Mouse (Mus musculus) forebrain, embryonic 12.5 days (tissue): ENCODE data around the gene Slc38a1. TPM values are rescaled to one million over a fixed set of nuclear protein-coding genes. Genes with fewer than 3 reads are reported as not detected.
"Not testable (repeated sequence)": the region's sequence is repeated elsewhere in the genome, so short reads cannot be mapped to it uniquely, and the experiment has no call there.

ENCODE experiments used
- ATAC-seq: fragments of 200-750 bp; cut with Nextera tagmentation; 2 replicates; pipeline ENCODE4 v1.8.0; 2017; ENCODE audit warnings: moderate TSS enrichment; ENCODE audit not compliant: low FRiP score
- H3K27ac ChIP-seq: fragments of 300-500 bp; sonication (generic); 2 replicates; pipeline ENCODE4 v1.5.1; 2016; ENCODE audit warnings: mild to moderate bottlenecking
- H3K27me3 ChIP-seq: fragments of 300-500 bp; sonication (generic); 2 replicates; pipeline ENCODE4 v1.6.1; 2016; ENCODE audit warnings: mild to moderate bottlenecking
- H3K36me3 ChIP-seq: fragments of 300-500 bp; sonication (generic); replicated peaks from 2 replicates; pipeline ENCODE4 v1.6.1; 2016; ENCODE audit warnings: mild to moderate bottlenecking
- H3K4me1 ChIP-seq: fragments of 300-500 bp; sonication (generic); 2 replicates; pipeline ENCODE4 v1.6.1; 2016
- H3K4me2 ChIP-seq: fragments of 300-500 bp; sonication (generic); 2 replicates; pipeline ENCODE4 v1.6.1; 2016; ENCODE audit warnings: mild to moderate bottlenecking, moderate library complexity
- H3K4me3 ChIP-seq: fragments of 300-500 bp; sonication (generic); replicated peaks from 2 replicates; pipeline ENCODE4 v1.5.1; 2016; ENCODE audit warnings: mild to moderate bottlenecking
- H3K9ac ChIP-seq: fragments of 300-500 bp; sonication (generic); 2 replicates; pipeline ENCODE4 v1.6.1; 2016; ENCODE audit warnings: mild to moderate bottlenecking
- H3K9me3 ChIP-seq: fragments of 300-500 bp; sonication (generic); 2 replicates; pipeline ENCODE4 v1.6.1; 2016
- WGBS: fragments of 180-500 bp; shearing (Covaris S2); methylation state at CpG from one replicate; pipeline ENCODE4 v1.1.7; 2016; 5-methylcytosine and 5-hydroxymethylcytosine counted together
- polyA plus RNA-seq: library from polyadenylated mRNA; unstranded; fragments of >200 nt; fragmentation: Nextera tagmentation; extraction: Ambion mirVana; gene quantifications from 2 replicates; pipeline ENCODE4 v1.2.1, GENCODE M21; 2016

Gene Slc38a1
- polyA plus RNA-seq, 1 experiment from 2014 or later: 148 TPM

- no peak overlapping the region for H3K9ac ChIP-seq
- H3K4me2 ChIP-seq: no peak overlapping the region
- H3K4me3 ChIP-seq: no peak overlapping the region
- peaks cover 66% of the 10 kb centered on the region for H3K36me3 ChIP-seq
- peaks cover 21% of the 10 kb centered on the region for H3K9me3 ChIP-seq
- no peak for ATAC-seq
- peaks cover 3% of the 10 kb centered on the region; the same call in 1 of the 2 replicates for H3K4me1 ChIP-seq
- 96% methylated on average over 5 of the region's 5 CpGs for WGBS
- no peak overlapping the region for H3K27ac ChIP-seq
- H3K27me3 ChIP-seq: no peaks in the 10 kb centered on the region
These were observed 10.5 kb downstream of the Slc38a1 start for GRCm38 (mm10) chr15:96632201-96632600.

GRCm38 (mm10) chr15:96631107-96631718 lies 11.5 kb downstream of the Slc38a1 start:
- H3K4me3 ChIP-seq: no peak overlapping the region
- H3K36me3 ChIP-seq: peaks cover 58% of the 10 kb centered on the region

GRCm38 (mm10) chr15:96628256-96628655 lies 14.5 kb downstream of the Slc38a1 start:
- Histone ChIP-seq H3K9ac (no peak overlapping the region), H3K27me3 (no peaks in the 10 kb centered on the region), H3K4me1 (peaks cover 3% of the 10 kb centered on the region; the same call in 1 of the 2 replicates), H3K36me3 (peaks cover 51% of the 10 kb centered on the region), H3K4me3 (no peak overlapping the region), H3K27ac (no peak overlapping the region), H3K9me3 (peaks cover 5% of the 10 kb centered on the region; the same call in 1 of the 2 replicates), H3K4me2 (no peak overlapping the region)
- WGBS: 93% methylated on average over 7 of the region's 7 CpGs
- no peak for ATAC-seq

More at GRCm38 (mm10) chr15:96631107-96631718, 11.5 kb downstream of the Slc38a1 start:
- Histone ChIP-seq H3K27ac (no peak overlapping the region), H3K9ac (no peak overlapping the region), H3K27me3 (no peaks in the 10 kb centered on the region), H3K9me3 (peaks cover 21% of the 10 kb centered on the region), H3K4me2 (no peak overlapping the region), H3K4me1 (peaks cover 3% of the 10 kb centered on the region; the same call in 1 of the 2 replicates)
- 93% methylated on average over 13 of the region's 13 CpGs for WGBS
- ATAC-seq: no peak

- 88% methylated on average over 5 of the region's 5 CpGs for WGBS
- Histone ChIP-seq H3K36me3 (peaks cover 52% of the 10 kb centered on the region), H3K4me2 (no peak overlapping the region), H3K27ac (0 out of 2 replicates have a peak overlapping the region, but pooled peaks have one; percentile 14), H3K4me3 (no peak overlapping the region), H3K27me3 (no peaks in the 10 kb centered on the region), H3K9me3 (peaks cover 11% of the 10 kb centered on the region; the same call in 1 of the 2 replicates), H3K4me1 (peaks cover 3% of the 10 kb centered on the region; the same call in 1 of the 2 replicates), H3K9ac (no peak overlapping the region)
- ATAC-seq: no peak
These were observed 15.8 kb downstream of the Slc38a1 start for GRCm38 (mm10) chr15:96626871-96627270.

- H3K9ac ChIP-seq, H3K27ac ChIP-seq, ATAC-seq, H3K4me2 ChIP-seq, H3K4me3 ChIP-seq, H3K4me1 ChIP-seq, H3K27me3 ChIP-seq: not testable (repeated sequence)
- H3K9me3 ChIP-seq: peaks cover 11% of the 10 kb centered on the region; the same call in 1 of the 2 replicates
- H3K36me3 ChIP-seq: peaks cover 55% of the 10 kb centered on the region
- 96% methylated on average over 9 of the region's 9 CpGs for WGBS
These were observed 17.7 kb downstream of the Slc38a1 start for GRCm38 (mm10) chr15:96625012-96625411.

GRCm38 (mm10) chr15:96622376-96622775 lies 20.3 kb downstream of the Slc38a1 start:
- Histone ChIP-seq H3K27me3 (no peaks in the 10 kb centered on the region), H3K9me3 (peaks cover 13% of the 10 kb centered on the region; the same call in 1 of the 2 replicates), H3K36me3 (peaks cover 76% of the 10 kb centered on the region), H3K4me2 (no peak overlapping the region), H3K4me3 (no peak overlapping the region), H3K9ac (no peak overlapping the region), H3K27ac (no peak overlapping the region), H3K4me1 (peaks cover 3% of the 10 kb centered on the region; the same call in 1 of the 2 replicates)
- WGBS: 98% methylated on average over 7 of the region's 7 CpGs
- ATAC-seq: no peak

GRCm38 (mm10) chr15:96621686-96622085 lies 21.0 kb downstream of the Slc38a1 start:
- no peaks in the 10 kb centered on the region; the same call in 1 of the 2 replicates for H3K4me1 ChIP-seq
- no peak overlapping the region for H3K9ac ChIP-seq
- H3K27me3 ChIP-seq: no peaks in the 10 kb centered on the region
- H3K27ac ChIP-seq: no peak overlapping the region
- WGBS: 91% methylated on average over 6 of the region's 6 CpGs
- peaks cover 83% of the 10 kb centered on the region for H3K36me3 ChIP-seq
- peaks cover 15% of the 10 kb centered on the region; the same call in 1 of the 2 replicates for H3K9me3 ChIP-seq
- no peak overlapping the region for H3K4me2 ChIP-seq
- no peak for ATAC-seq
- no peak overlapping the region for H3K4me3 ChIP-seq

- Histone ChIP-seq H3K9me3 (peaks cover 22% of the 10 kb centered on the region), H3K27ac (no peak overlapping the region), H3K4me2 (no peak overlapping the region), H3K36me3 (peaks cover 96% of the 10 kb centered on the region), H3K4me3 (no peak overlapping the region), H3K4me1 (no peaks in the 10 kb centered on the region), H3K9ac (no peak overlapping the region), H3K27me3 (no peaks in the 10 kb centered on the region)
- ATAC-seq: no peak
- 93% methylated on average over 7 of the region's 7 CpGs for WGBS
These were observed 25.2 kb downstream of the Slc38a1 start for GRCm38 (mm10) chr15:96617555-96617954.

GRCm38 (mm10) chr15:96608671-96609070 lies 34.0 kb downstream of the Slc38a1 start:
- no peaks in the 10 kb centered on the region for H3K27me3 ChIP-seq
- no peak overlapping the region for H3K9ac ChIP-seq
- peaks cover 10% of the 10 kb centered on the region for H3K4me1 ChIP-seq
- H3K9me3 ChIP-seq: no peaks in the 10 kb centered on the region
- H3K27ac ChIP-seq: no peak overlapping the region
- H3K36me3 ChIP-seq: peaks cover 85% of the 10 kb centered on the region
- no peak overlapping the region for H3K4me3 ChIP-seq
- no peak for ATAC-seq
- no peak overlapping the region for H3K4me2 ChIP-seq
- 89% methylated on average over 7 of the region's 7 CpGs for whole genome bisulfite sequencing

- H3K36me3 ChIP-seq: peaks cover 72% of the 10 kb centered on the region
- WGBS: 89% methylated on average over 5 of the region's 5 CpGs
- no peak overlapping the region for H3K27ac ChIP-seq
These were observed 35.3 kb downstream of the Slc38a1 start for GRCm38 (mm10) chr15:96607422-96607821.

GRCm38 (mm10) chr15:96604282-96604681 lies 38.4 kb downstream of the Slc38a1 start:
- peaks cover 36% of the 10 kb centered on the region for H3K4me1 ChIP-seq
- H3K27ac ChIP-seq: no peak overlapping the region
- no peaks in the 10 kb centered on the region for H3K27me3 ChIP-seq
- no peak overlapping the region for H3K4me2 ChIP-seq
- no peak for ATAC-seq
- peaks cover 54% of the 10 kb centered on the region for H3K36me3 ChIP-seq
- WGBS: 76% methylated on average over 10 of the region's 10 CpGs
- no peak overlapping the region for H3K9ac ChIP-seq
- no peak overlapping the region for H3K4me3 ChIP-seq
- H3K9me3 ChIP-seq: no peaks in the 10 kb centered on the region

More at GRCm38 (mm10) chr15:96607422-96607821, 35.3 kb downstream of the Slc38a1 start:
- H3K4me3 ChIP-seq: no peak overlapping the region
- H3K4me2 ChIP-seq: no peak overlapping the region
- ATAC-seq: no peak
- H3K4me1 ChIP-seq: peaks cover 16% of the 10 kb centered on the region
- H3K27me3 ChIP-seq: no peaks in the 10 kb centered on the region
- H3K9me3 ChIP-seq: no peaks in the 10 kb centered on the region
- no peak overlapping the region for H3K9ac ChIP-seq

GRCm38 (mm10) chr15:96602043-96602442 lies 40.7 kb downstream of the Slc38a1 start:
- H3K4me1 ChIP-seq: peaks cover 53% of the 10 kb centered on the region
- 70% methylated on average over 16 of the region's 16 CpGs for WGBS
- no peaks in the 10 kb centered on the region for H3K27me3 ChIP-seq
- no peak overlapping the region for H3K4me2 ChIP-seq
- peaks cover 43% of the 10 kb centered on the region for H3K36me3 ChIP-seq
- no peak overlapping the region for H3K4me3 ChIP-seq
- H3K9ac ChIP-seq: no peak overlapping the region
- ATAC-seq: no peak
- H3K27ac ChIP-seq: 0 out of 2 replicates have a peak overlapping the region, but pooled peaks have one; percentile 15
- H3K9me3 ChIP-seq: no peaks in the 10 kb centered on the region
